Mouse (Mus musculus): ENCODE measurements around the gene Lca5l. TPM values are rescaled to one million over a fixed set of nuclear protein-coding genes. Genes with fewer than 3 reads are reported as not detected.

The Lca5l gene
- polyA plus RNA-seq, 1 experiment from 2014 or later, result 1.7 TPM

GRCm38 (mm10) chr16:96114729-96115128 is 77.3 kb downstream of the Lca5l start:
- 0 out of 2 replicates have a peak, but pooled peaks cover 11% of the 10 kb centered on the region for H3K36me3 ChIP-seq (ENCODE audit: control insufficient read depth, insufficient read depth, low read length)
- ATAC-seq (ENCODE audit: low FRiP score, low TSS enrichment), result no peak
- 54% methylated on average over 4 of the region's 4 CpGs for WGBS

DNA sequence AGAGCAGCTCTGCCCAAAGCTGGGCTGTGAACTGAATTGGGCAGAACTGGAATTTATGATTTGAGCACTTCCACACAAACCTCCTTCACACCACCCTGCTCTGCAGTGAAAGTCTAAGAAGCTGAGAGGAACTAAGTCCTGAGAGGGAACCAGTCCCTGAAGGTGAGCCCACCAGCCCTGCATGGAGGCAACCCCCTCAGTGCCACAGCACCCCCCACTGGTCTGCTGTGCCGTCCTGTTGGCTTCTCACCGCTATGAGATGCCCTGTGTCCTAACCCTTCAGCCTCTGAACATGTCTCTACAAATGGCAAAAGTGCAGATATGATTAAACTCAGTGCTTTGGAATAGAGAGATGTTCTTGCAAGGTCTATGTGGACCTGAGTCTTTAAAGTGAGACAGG is 79.3 kb downstream of the Lca5l start:
- 52% methylated on average over 2 of the region's 2 CpGs for WGBS
- no peak for DNase-seq
- no peak overlapping the region for H3K27ac ChIP-seq (replicated peaks; ENCODE audit: low read depth, low read length)
- no peak overlapping the region for H3K4me2 ChIP-seq (ENCODE audit: low read length)
- H3K9ac ChIP-seq (replicated peaks; ENCODE audit: low read length), result no peak overlapping the region
- H3K36me3 ChIP-seq (ENCODE audit: control insufficient read depth, insufficient read depth, low read length), result no peaks in the 10 kb centered on the region
- H3K4me3 ChIP-seq (replicated peaks; ENCODE audit: low read depth, low read length), result no peak overlapping the region
- no peak for ATAC-seq (ENCODE audit: low FRiP score, low TSS enrichment)
- no peaks in the 10 kb centered on the region for H3K4me1 ChIP-seq (ENCODE audit: control insufficient read depth, insufficient read depth, low read length)
- H3K27me3 ChIP-seq (ENCODE audit: control insufficient read depth, insufficient read depth, low read length), result no peaks in the 10 kb centered on the region
- H3K9me3 ChIP-seq (ENCODE audit: control insufficient read depth, low read length), result no peaks in the 10 kb centered on the region

More at GRCm38 (mm10) chr16:96114729-96115128, 77.3 kb downstream of the Lca5l start:
- Histone ChIP-seq H3K4me2 (ENCODE audit: low read length) (no peak overlapping the region), H3K9me3 (ENCODE audit: control insufficient read depth, low read length) (no peaks in the 10 kb centered on the region), H3K9ac (replicated peaks; ENCODE audit: low read length) (no peak overlapping the region), H3K4me1 (ENCODE audit: control insufficient read depth, insufficient read depth, low read length) (no peaks in the 10 kb centered on the region), H3K4me3 (replicated peaks; ENCODE audit: low read depth, low read length) (no peak overlapping the region), H3K27me3 (ENCODE audit: control insufficient read depth, insufficient read depth, low read length) (no peaks in the 10 kb centered on the region), H3K27ac (replicated peaks; ENCODE audit: low read depth, low read length) (no peak overlapping the region)
- no peak for DNase-seq

DNA sequence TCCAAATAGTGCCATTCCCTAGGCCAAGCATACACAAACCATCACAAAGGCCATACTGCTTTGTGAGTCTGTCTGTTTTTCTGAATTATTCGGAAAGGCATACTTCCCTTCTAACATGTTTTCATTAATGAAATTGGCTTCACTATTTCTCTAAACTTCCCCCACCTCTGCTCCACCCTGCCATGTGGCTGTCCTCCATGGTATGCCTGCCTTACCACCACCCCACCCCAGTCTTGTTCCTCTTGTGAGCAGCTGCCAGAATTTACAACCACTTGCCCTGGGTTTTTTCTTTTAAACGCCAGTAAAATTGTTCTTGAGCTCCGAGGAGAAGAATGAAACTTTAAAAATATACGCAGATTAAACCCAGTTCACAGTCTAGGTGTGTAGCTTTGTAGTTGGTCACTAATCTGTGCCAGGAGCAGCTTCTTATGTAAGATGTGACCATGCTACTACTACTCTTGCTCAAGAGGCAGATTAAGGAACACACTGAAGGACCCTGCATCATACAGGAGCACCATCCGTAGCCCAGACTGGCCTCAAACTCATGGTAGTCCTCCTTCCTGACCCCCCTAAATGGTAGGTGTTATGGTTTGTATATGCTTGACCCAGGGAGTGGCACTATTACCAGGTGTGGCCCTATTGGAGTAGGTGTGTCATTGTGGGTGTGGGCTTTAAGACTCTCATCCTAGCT is 81.3 kb downstream of the Lca5l start:
- 86% methylated on average over 5 of the region's 5 CpGs for WGBS
- ATAC-seq (ENCODE audit: low FRiP score, low TSS enrichment), result no peak
- no peak overlapping the region for H3K9ac ChIP-seq (replicated peaks; ENCODE audit: low read length)
- H3K27ac ChIP-seq (replicated peaks; ENCODE audit: low read depth, low read length), result no peak overlapping the region
- H3K27me3 ChIP-seq (ENCODE audit: control insufficient read depth, insufficient read depth, low read length), result no peaks in the 10 kb centered on the region
- no peaks in the 10 kb centered on the region for H3K36me3 ChIP-seq (ENCODE audit: control insufficient read depth, insufficient read depth, low read length)
- H3K4me2 ChIP-seq (ENCODE audit: low read length), result no peak overlapping the region
- H3K4me1 ChIP-seq (ENCODE audit: control insufficient read depth, insufficient read depth, low read length), result no peaks in the 10 kb centered on the region
- no peaks in the 10 kb centered on the region for H3K9me3 ChIP-seq (ENCODE audit: control insufficient read depth, low read length)
- H3K4me3 ChIP-seq (replicated peaks; ENCODE audit: low read depth, low read length), result no peak overlapping the region
- no peak for DNase-seq

DNA sequence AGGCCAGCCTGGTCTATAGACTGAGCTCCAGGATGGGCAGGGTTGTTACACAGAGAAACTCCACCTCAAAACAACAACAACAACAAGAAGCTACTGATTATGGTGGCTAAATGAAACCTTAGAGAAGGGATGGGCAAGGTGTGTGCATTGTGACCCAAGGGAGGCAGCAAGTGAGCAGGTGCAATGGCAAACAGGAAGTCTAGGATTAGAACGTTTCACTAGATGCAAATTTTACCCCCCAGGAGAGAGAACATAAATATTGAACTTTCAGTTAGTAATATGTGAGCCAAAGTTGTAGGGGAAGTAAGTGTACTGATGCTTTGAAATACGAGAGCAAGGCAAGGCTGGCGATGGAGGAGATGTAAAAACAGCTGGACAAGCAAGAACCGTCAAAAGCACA is 82.4 kb downstream of the Lca5l start:
- 80% methylated on average over 4 of the region's 4 CpGs for WGBS
- H3K27me3 ChIP-seq (ENCODE audit: control insufficient read depth, insufficient read depth, low read length), result no peaks in the 10 kb centered on the region
- H3K9me3 ChIP-seq (ENCODE audit: control insufficient read depth, low read length), result no peaks in the 10 kb centered on the region
- H3K4me3 ChIP-seq (replicated peaks; ENCODE audit: low read depth, low read length), result no peak overlapping the region
- H3K4me2 ChIP-seq (ENCODE audit: low read length), result no peak overlapping the region
- DNase-seq, result no peak
- H3K36me3 ChIP-seq (ENCODE audit: control insufficient read depth, insufficient read depth, low read length), result no peaks in the 10 kb centered on the region
- no peak overlapping the region for H3K9ac ChIP-seq (replicated peaks; ENCODE audit: low read length)
- no peaks in the 10 kb centered on the region for H3K4me1 ChIP-seq (ENCODE audit: control insufficient read depth, insufficient read depth, low read length)
- no peak for ATAC-seq (ENCODE audit: low FRiP score, low TSS enrichment)
- H3K27ac ChIP-seq (replicated peaks; ENCODE audit: low read depth, low read length), result no peak overlapping the region

Other genes starting within 250 kb of the Lca5l start
- gene Psmg1, start 201.3 kb downstream of the Lca5l start, polyA plus RNA-seq (2014; fragmentation: Nextera tagmentation; extraction: Ambion mirVana), result 59.8 and 62.4 TPM in 2 replicates
- gene Brwd1, start 109.7 kb downstream of the Lca5l start, polyA plus RNA-seq (2014; fragmentation: Nextera tagmentation; extraction: Ambion mirVana), result 338 and 372 TPM in 2 replicates
- gene Hmgn1, start 64.5 kb downstream of the Lca5l start, polyA plus RNA-seq (2014; fragmentation: Nextera tagmentation; extraction: Ambion mirVana), result 371 and 462 TPM in 2 replicates
- gene Wrb, start 46.9 kb downstream of the Lca5l start, polyA plus RNA-seq (2014; fragmentation: Nextera tagmentation; extraction: Ambion mirVana), result 229 and 232 TPM in 2 replicates
- gene Sh3bgr, start 8.2 kb upstream of the Lca5l start, polyA plus RNA-seq (2014; fragmentation: Nextera tagmentation; extraction: Ambion mirVana), result 1.6 and 2.1 TPM in 2 replicates
- 3.2 and 3.6 TPM in 2 replicates for gene B3galt5, start 43.5 kb upstream of the Lca5l start, polyA plus RNA-seq (2014; fragmentation: Nextera tagmentation; extraction: Ambion mirVana)